Mouse (Mus musculus) intestine, postnatal 0 days (tissue): ENCODE measurements around the gene Apol9b. TPM values are rescaled to one million over a fixed set of nuclear protein-coding genes. Genes with fewer than 3 reads are reported as not detected.
A peak's percentile ranks its signal among the peaks of the same experiment; 100 is the strongest.
"Not testable (repeated sequence)": the region's sequence is repeated elsewhere in the genome, so short reads cannot be mapped to it uniquely, and the experiment has no call there.

Experiments used
- ATAC-seq: fragments of 200-750 bp; cut with Nextera tagmentation; 2 replicates; pipeline ENCODE4 v1.8.0; 2017; ENCODE audit warnings: mild to moderate bottlenecking, moderate TSS enrichment, moderate library complexity
- H3K27ac ChIP-seq: fragments of 300-500 bp; sonication (generic); 2 replicates; pipeline ENCODE4 v1.5.1; 2014; ENCODE audit warnings: mild to moderate bottlenecking, low read depth, low read length, moderate library complexity
- H3K27me3 ChIP-seq: fragments of 300-500 bp; sonication (generic); replicated peaks from 2 replicates; pipeline ENCODE4 v1.6.1; 2014; ENCODE audit warnings: low read length, mixed read lengths; ENCODE audit not compliant: control insufficient read depth, insufficient read depth
- H3K36me3 ChIP-seq: fragments of 300-500 bp; sonication (generic); 2 replicates; pipeline ENCODE4 v1.6.1; 2014; ENCODE audit warnings: mild to moderate bottlenecking, moderate library complexity; ENCODE audit not compliant: control insufficient read depth, insufficient read depth
- H3K4me1 ChIP-seq: fragments of 300-500 bp; sonication (generic); replicated peaks from 2 replicates; pipeline ENCODE4 v1.6.1; 2014; ENCODE audit warnings: antibody characterized with exemption, low read length, mixed read lengths; ENCODE audit not compliant: control insufficient read depth, insufficient read depth
- H3K4me2 ChIP-seq: fragments of 300-500 bp; sonication (generic); replicated peaks from 2 replicates; pipeline ENCODE4 v1.6.1; 2014; ENCODE audit warnings: low read depth, mild to moderate bottlenecking, moderate library complexity
- H3K4me3 ChIP-seq: fragments of 300-500 bp; sonication (generic); 2 replicates; pipeline ENCODE4 v1.5.1; 2014; ENCODE audit warnings: low read depth, low read length
- H3K9ac ChIP-seq: fragments of 300-500 bp; sonication (generic); 2 replicates; pipeline ENCODE4 v1.6.1; 2014; ENCODE audit warnings: mild to moderate bottlenecking, low read depth, low read length
- H3K9me3 ChIP-seq: fragments of 300-500 bp; sonication (generic); 2 replicates; pipeline ENCODE4 v1.6.1; 2016; ENCODE audit warnings: mixed run types; ENCODE audit not compliant: control insufficient read depth
- CTCF ChIP-seq: sonication (generic); IDR thresholded peaks from 2 replicates; pipeline ENCODE4 v1.5.1; 2016; ENCODE audit warnings: low read depth, mild to moderate bottlenecking, control low read depth, antibody characterized with exemption, moderate library complexity
- WGBS: fragments of 180-500 bp; shearing (Covaris S2); extraction: QIAGEN DNeasy Blood & Tissue Kit; methylation state at CpG from one replicate; pipeline ENCODE4 v1.1.7; 2014; 5-methylcytosine and 5-hydroxymethylcytosine counted together
- polyA plus RNA-seq: library from polyadenylated mRNA; unstranded; fragments of >200 nt; fragmentation: Nextera tagmentation; extraction: Ambion mirVana; gene quantifications from 2 replicates; pipeline ENCODE4 v1.2.1, GENCODE M21; 2015

Apol9b gene
- polyA plus RNA-seq, 1 experiment from 2014 or later, result 4.1 TPM

DNA sequence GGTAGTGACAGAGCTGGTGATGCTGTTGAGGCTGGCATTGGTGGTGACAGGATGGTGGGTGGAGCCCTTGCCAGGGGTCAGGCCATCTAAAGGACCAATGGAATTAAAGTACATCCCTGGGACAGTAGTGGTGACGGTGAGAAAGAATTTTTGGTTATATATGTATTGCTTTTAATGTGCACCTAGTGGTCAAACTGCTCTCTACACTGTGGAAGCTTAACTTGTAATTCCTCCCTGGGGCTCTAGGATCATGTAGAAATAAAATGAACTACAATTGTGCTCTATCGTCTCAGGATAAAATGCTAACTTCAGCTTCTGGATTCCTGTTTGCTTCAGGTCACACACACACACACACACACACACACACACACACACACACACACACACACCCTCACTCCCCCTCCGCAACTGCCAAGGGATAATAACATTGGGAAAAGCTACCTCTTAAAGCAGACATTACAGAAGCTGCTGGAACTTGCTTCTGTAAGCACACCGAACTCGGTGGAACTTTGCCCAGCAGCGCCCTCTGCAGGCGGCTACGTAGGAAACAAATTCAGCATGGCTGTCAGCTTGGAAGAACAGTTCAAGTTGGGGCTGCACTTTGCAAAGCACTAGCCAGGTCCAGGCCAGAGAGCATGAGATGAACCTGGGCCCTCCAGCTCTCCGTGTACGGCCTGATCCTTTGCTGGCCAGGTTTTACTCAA lies 4.5 kb upstream of the Apol9b start:
- 21% methylated on average over 2 of the region's 10 CpGs for WGBS
- H3K4me1 ChIP-seq, H3K27ac ChIP-seq, H3K36me3 ChIP-seq, H3K4me3 ChIP-seq, H3K4me2 ChIP-seq, H3K9me3 ChIP-seq, H3K27me3 ChIP-seq, H3K9ac ChIP-seq: not testable (repeated sequence)
- 0 out of 2 replicates have a peak, but pooled peaks have one; percentile 37 for ATAC-seq

DNA sequence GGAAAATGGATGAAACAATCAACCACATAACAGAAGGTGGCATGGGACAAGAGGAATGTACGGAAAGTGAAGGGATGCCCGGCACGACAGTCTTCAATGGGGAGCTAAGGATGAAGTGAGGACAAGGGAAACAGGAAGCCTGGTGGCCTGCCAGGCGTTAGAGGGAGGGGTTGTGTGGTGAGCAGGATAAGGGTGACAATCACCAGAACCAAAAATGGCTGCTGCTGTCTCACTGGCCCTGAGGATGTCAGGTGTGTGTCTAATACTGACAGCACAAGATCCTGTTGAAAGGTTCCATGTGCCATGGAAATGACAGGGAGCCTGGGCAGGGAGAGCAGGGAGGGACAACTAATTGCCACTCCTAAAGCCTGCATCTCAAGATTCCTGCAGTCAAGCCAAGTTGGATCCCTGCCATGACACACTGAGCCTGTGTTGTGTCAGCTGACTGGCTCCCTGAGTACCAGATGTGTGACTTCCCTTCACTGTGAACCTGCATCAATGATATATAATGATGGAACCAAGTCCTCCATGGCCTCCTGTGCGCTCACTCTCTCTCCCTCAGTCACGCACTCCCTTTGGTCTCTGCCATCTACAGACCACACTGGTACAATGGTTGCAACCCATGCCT lies 3.3 kb upstream of the Apol9b start:
- not testable (repeated sequence) for H3K4me3 ChIP-seq, H3K36me3 ChIP-seq, H3K4me1 ChIP-seq, H3K27ac ChIP-seq, H3K4me2 ChIP-seq, H3K9me3 ChIP-seq, H3K9ac ChIP-seq, ATAC-seq, H3K27me3 ChIP-seq
- 59% methylated on average over 5 of the region's 6 CpGs for WGBS

DNA sequence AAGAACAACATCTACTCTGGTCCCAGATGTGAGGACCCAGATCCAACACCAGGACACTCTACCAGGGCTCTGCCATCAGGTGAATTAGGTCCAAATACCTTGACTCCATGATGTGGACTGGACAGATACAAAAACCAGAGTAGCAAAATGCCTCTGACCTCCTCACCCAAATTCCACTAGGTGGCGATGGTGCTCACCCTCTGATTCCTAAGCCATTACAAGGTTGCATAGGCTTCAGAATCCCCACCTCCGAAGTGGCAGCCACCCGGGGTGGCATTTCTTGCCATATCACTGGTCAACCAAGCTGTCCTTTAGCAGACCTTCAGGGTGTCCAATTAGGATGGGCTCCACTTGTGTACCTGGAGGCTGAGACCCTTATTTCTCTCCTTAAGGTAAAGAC lies 1.7 kb upstream of the Apol9b start:
- H3K27ac ChIP-seq, H3K4me1 ChIP-seq, H3K9me3 ChIP-seq, H3K4me3 ChIP-seq, ATAC-seq, H3K4me2 ChIP-seq, H3K27me3 ChIP-seq, H3K36me3 ChIP-seq, H3K9ac ChIP-seq: not testable (repeated sequence)
- peak; percentile 66 for TF ChIP-seq CTCF
- WGBS, result 8% methylated on average over 3 of the region's 3 CpGs

DNA sequence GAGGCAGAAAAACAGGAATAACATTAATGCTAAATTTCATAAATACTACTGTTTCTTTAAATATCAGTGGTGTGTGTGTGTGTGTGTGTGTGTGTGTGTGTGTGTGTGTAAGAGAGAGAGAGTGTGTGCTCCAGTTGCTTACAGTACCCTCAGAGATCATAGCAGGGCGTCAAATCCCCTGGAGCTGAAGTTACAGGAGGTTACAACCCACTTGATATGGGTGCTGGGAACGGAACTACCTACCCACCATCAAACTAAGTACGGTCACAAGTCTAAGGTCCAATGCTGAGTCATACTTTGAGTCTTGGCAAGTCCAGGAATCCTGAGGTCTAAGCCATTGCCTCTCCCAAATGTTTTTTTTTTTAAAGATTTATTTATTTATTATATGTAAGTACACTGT lies 1.1 kb upstream of the Apol9b start:
- not testable (repeated sequence) for H3K27me3 ChIP-seq, H3K27ac ChIP-seq, H3K36me3 ChIP-seq, H3K9me3 ChIP-seq, H3K9ac ChIP-seq, ATAC-seq, H3K4me1 ChIP-seq, H3K4me2 ChIP-seq, H3K4me3 ChIP-seq
- 81% methylated on average over 3 of the region's 3 CpGs for WGBS

DNA sequence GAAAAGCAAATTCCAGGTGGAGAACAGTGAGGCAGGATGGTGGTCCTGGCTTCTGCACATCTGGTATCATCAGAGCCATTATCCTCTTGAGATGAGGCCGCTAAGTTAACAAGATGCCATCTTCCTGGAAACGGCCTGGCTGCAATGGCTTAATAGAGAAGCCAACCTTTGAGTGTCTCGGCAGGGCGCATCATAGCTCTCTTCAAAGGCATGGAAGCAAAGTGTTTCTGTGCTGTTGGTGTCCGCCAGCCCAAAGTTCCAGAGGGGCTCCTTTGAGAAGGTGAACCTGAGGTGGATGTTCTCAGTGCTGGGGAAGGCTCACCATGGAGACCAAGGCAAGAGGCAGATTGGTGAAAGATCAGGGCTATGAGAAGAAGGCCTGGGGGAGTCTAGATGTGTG lies 2.8 kb downstream of the Apol9b start:
- no peak for TF ChIP-seq CTCF
- WGBS, result 88% methylated on average over 5 of the region's 5 CpGs
- Histone ChIP-seq H3K27ac (no peak overlapping the region), H3K4me2 (no peak overlapping the region), H3K9me3 (no peaks in the 10 kb centered on the region), H3K9ac (no peak overlapping the region), H3K36me3 (no peaks in the 10 kb centered on the region), H3K4me3 (no peak overlapping the region), H3K27me3 (no peaks in the 10 kb centered on the region), H3K4me1 (no peaks in the 10 kb centered on the region)
- ATAC-seq, result no peak

DNA sequence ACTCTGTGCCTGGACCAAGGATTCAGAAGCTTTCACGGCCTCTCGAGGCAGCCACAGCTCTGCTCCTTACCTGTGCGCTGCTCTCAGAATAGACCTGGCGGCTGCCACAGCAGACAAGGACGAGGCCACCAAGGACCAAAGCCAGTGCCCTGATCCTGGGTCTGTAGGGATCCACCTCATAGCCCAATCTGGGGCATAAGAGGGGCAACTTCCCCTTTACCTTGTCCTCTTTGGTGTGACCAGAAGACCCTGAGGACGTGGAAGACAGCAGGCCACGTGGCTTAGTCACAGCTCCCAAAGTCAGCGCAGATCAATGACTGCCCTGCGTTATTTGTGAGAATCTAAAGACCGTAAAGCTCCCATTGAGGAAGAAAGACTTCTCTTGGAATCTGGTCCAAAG lies 4.0 kb downstream of the Apol9b start:
- H3K4me2 ChIP-seq, H3K27ac ChIP-seq, H3K36me3 ChIP-seq, H3K4me1 ChIP-seq, H3K27me3 ChIP-seq, H3K9ac ChIP-seq, ATAC-seq, H3K9me3 ChIP-seq, H3K4me3 ChIP-seq: not testable (repeated sequence)
- whole genome bisulfite sequencing, result 79% methylated on average over 10 of the region's 10 CpGs

DNA sequence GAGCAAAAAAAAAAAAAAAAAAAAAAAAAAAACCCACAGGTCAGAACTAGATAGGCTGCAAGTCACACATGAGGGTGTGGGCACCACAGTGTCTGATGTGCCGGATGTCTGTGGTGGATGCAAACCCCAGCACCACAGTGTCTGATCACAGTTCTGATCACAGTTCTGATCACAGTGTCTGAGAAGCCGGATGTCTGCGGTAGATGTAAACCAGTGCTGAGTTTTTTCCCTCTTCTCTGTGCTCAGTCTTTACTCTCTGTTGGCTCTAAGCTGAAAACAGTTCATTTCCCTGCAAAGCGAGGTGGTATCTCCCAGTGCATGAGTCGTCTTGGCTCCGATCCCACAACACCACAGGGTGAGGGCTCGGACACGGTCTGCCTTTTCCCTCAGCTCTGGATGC lies 4.5 kb downstream of the Apol9b start:
- WGBS, result 57% methylated on average over 8 of the region's 8 CpGs
- not testable (repeated sequence) for H3K4me3 ChIP-seq

DNA sequence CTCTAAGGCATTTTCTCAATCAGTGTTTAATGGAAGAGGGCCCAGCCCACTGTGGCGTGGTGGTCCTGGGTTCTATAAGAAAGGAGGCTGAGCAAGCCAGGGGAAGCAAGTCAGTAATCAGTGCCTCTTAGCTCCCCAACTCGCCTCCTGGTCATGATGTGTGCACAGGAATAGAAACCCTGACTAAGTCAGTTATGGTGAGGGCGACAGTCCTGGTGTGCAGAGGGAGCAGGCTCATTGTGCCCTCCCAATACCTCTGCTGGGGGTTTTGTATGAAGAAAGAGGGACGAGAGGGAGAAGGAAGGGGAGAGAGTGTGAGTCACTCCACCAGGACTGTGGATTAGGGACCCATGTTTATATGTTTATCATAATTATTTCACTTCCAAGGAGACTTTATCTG lies 5.1 kb downstream of the Apol9b start:
- ATAC-seq, result peak; percentile 9; the same call in 1 of the 2 replicates
- H3K4me3 ChIP-seq, H3K9me3 ChIP-seq, H3K4me2 ChIP-seq, H3K36me3 ChIP-seq, H3K27me3 ChIP-seq, H3K4me1 ChIP-seq, H3K9ac ChIP-seq, H3K27ac ChIP-seq: not testable (repeated sequence)
- 62% methylated on average over 4 of the region's 4 CpGs for WGBS

More for the DNA sequence above, 4.5 kb downstream of the Apol9b start:
- not testable (repeated sequence) for H3K27me3 ChIP-seq, H3K4me1 ChIP-seq, H3K9me3 ChIP-seq, H3K4me2 ChIP-seq, H3K27ac ChIP-seq, H3K36me3 ChIP-seq, H3K9ac ChIP-seq, ATAC-seq
